Mouse (Mus musculus) neutrophil, adult 83 days (primary cell): ENCODE results near the gene Brd9. TPM values are rescaled to one million over a fixed set of nuclear protein-coding genes. Genes with fewer than 3 reads are reported as not detected.

Source experiments
- total RNA-seq, 2 experiments: library from RNA; stranded (reverse); gene quantifications; one replicate each; pipeline ENCODE4 v1.2.4; 2023

Brd9 gene
- total RNA-seq = 10 to 100 TPM; 53.1 to 62.2 TPM

GRCm38 (mm10) chr13:73937321-73938176 lies at the start of gene Brd9, which contains the start of gene Trip13:
TSS of gene Brd9 (plus strand) at chr13:73937811.
TSS of gene Trip13 (minus strand) at chr13:73937784.

GRCm38 (mm10) chr13:73963551-73963950 lies 25.9 kb downstream of the Brd9 start, which contains the start of gene Zdhhc11:
TSS of gene Zdhhc11 (plus strand) at chr13:73963851.

GRCm38 (mm10) chr13:74008948-74009718 lies 71.5 kb downstream of the Brd9 start, which contains the start of gene Tppp:
TSS of gene Tppp (plus strand) at chr13:74009407.

Other genes with a start within 250 kb of the Brd9 start
- not detected for gene Slc6a19, start 232.9 kb upstream of the Brd9 start, total RNA-seq
- gene Slc12a7, start 204.7 kb upstream of the Brd9 start, total RNA-seq = 1 to 10 TPM; 2.2 to 2.3 TPM
- gene Nkd2, start 90.2 kb upstream of the Brd9 start, total RNA-seq = not detected
- gene Trip13, start within 50 bp of the Brd9 start, total RNA-seq = 10 to 100 TPM in 1 of 2 experiments, 1 to 10 TPM in 1; 9.1 to 14.4 TPM
- gene Zdhhc11, start 26.0 kb downstream of the Brd9 start, total RNA-seq = not detected
- 1 to 10 TPM; 1.2 to 1.7 TPM for gene Tppp, start 71.6 kb downstream of the Brd9 start, total RNA-seq
- 10 to 100 TPM; 12.3 to 12.9 TPM for gene Cep72, start 124.5 kb downstream of the Brd9 start, total RNA-seq
- not detected for gene Slc9a3, start 183.6 kb downstream of the Brd9 start, total RNA-seq